Mouse (Mus musculus) cortical plate, adult 2 months (tissue): ENCODE data around the gene Nat8f6.

Source experiments
- CTCF ChIP-seq: fragments of 200-500 bp; IDR thresholded peaks from 2 replicates; pipeline ENCODE4 v1.5.1; 2011; ENCODE audit warnings: mild to moderate bottlenecking, control low read depth, low read length; ENCODE audit not compliant: insufficient read depth; ENCODE audit errors: extremely low read depth
- POLR2A ChIP-seq: fragments of 200-500 bp; IDR thresholded peaks from 2 replicates; pipeline ENCODE4 v1.6.1; 2011; ENCODE audit warnings: mild to moderate bottlenecking, low read length, control low read depth; ENCODE audit not compliant: insufficient read depth; ENCODE audit errors: extremely low read depth

- TF ChIP-seq POLR2A (no peak), CTCF (no peak)
These were observed 41.8 kb upstream of the Nat8f6 start for GRCm38 (mm10) chr6:85862565-85862964.
